11 mouse cellular contexts compared by ENCODE assay signal in the genomic region with DNA sequence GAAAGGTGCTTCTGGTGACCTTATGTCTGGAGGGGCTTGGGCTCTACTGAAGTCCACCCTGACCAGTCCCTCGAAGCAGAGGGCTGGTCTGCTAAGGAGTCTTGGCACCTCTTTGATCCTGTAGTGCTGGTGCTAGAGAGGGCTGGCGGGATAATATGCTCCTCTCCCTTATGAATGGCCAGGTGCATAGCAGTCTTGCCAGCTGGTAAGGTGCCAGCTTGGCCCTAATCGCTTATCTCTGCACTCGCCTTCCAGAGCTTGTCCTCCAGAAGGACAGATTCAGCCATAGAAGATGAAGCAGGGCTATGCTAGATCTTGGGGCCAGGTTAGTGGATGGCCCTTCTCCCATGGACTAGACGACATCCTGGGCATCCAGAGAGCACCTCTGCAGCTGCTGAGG.
DNase-seq lines count a peak whose midpoint lies in the region; ATAC-seq and TF ChIP-seq lines count a peak whose summit lies in the region.
"Had no signal": no experiment of that assay in that cellular context is flagged by ENCODE, and none has a peak within 500 bp of the region (broad histone marks: within the 10 kb centered on the region; RNA-seq: fewer than 3 reads in every experiment).

No protein-coding gene starts in this region.

- no peak overlapping the region for H3K4me2 ChIP-seq in hindbrain, embryonic 13.5 days
- H3K4me2 ChIP-seq in midbrain, postnatal 0 days (ENCODE audit: low read depth, low read length, poor library complexity, severe bottlenecking) = no peak overlapping the region
- H3K4me2 ChIP-seq: liver, embryonic 13.5 days had no signal

- 62% methylated on average over 5 of the region's 5 CpGs for WGBS in hindbrain, embryonic 13.5 days
- WGBS in midbrain, postnatal 0 days = 60% methylated on average over 5 of the region's 5 CpGs

- no peak for ATAC-seq in hindbrain, embryonic 13.5 days (ENCODE audit: low FRiP score)
- ATAC-seq in midbrain, postnatal 0 days (ENCODE audit: low FRiP score) = no peak
- ATAC-seq in erythroblast, adult 5-6 weeks (replicated peaks; ENCODE audit: low FRiP score, poor library complexity, severe bottlenecking) = no peak

- intact Hi-C loops in left cerebral cortex, adult 2 months (cut with DNase I) = no loop called here

- peak overlapping the region; percentile 58; the same call in 1 of the 2 replicates for H3K9ac ChIP-seq in hindbrain, embryonic 13.5 days
- no peak overlapping the region; the same call in 1 of the 2 replicates for H3K9ac ChIP-seq in midbrain, postnatal 0 days (replicated peaks; ENCODE audit: low read length, poor library complexity, severe bottlenecking)
- H3K9ac ChIP-seq: liver, embryonic 13.5 days had no signal

- H3K4me3 ChIP-seq in hindbrain, embryonic 13.5 days = no peak overlapping the region
- H3K4me3 ChIP-seq in midbrain, postnatal 0 days (ENCODE audit: low read depth, low read length) = no peak overlapping the region
- no peak overlapping the region for H3K4me3 ChIP-seq in left cerebral cortex, adult 2 months
- H3K4me3 ChIP-seq: liver, embryonic 13.5 days; megakaryocyte, embryonic 14.5 days had no signal

- no peaks in the 10 kb centered on the region for H3K36me3 ChIP-seq in hindbrain, embryonic 13.5 days
- H3K36me3 ChIP-seq in midbrain, postnatal 0 days (ENCODE audit: insufficient read depth, low read length) = no peaks in the 10 kb centered on the region
- H3K36me3 ChIP-seq: liver, embryonic 13.5 days had no signal

- peak; percentile 30 for DNase-seq in ovary, postnatal 36 days (ENCODE audit: low spot score)
- DNase-seq in ovary, postnatal 10 days (ENCODE audit: low spot score) = no peak
- peak; percentile 75 to 87 for DNase-seq in cerebellum, postnatal 25 days
- DNase-seq in midbrain, postnatal 0 days (ENCODE audit: low spot score) = peak; percentile 69
- no peak for DNase-seq in left cerebral cortex, adult 2 months (ENCODE audit: extremely low spot score in 1 of 2, low spot score in 2 of 2)
- no peak for DNase-seq in gastrocnemius, postnatal 4 days (ENCODE audit: low spot score in 2 of 2)
- DNase-seq: gastrocnemius, postnatal 10 days; liver, embryonic 13.5 days had no signal

- H3K27me3 ChIP-seq in hindbrain, embryonic 13.5 days = peaks cover 53% of the 10 kb centered on the region
- H3K27me3 ChIP-seq in midbrain, postnatal 0 days (ENCODE audit: insufficient read depth, low read length) = no peaks in the 10 kb centered on the region; the same call in 1 of the 2 replicates

- H3K9me3 ChIP-seq in hindbrain, embryonic 13.5 days = no peaks in the 10 kb centered on the region
- no peaks in the 10 kb centered on the region for H3K9me3 ChIP-seq in midbrain, postnatal 0 days (ENCODE audit: low read length)
- H3K9me3 ChIP-seq: liver, embryonic 13.5 days; megakaryocyte, embryonic 14.5 days had no signal

- peaks cover 98% of the 10 kb centered on the region for H3K4me1 ChIP-seq in hindbrain, embryonic 13.5 days (replicated peaks)
- peaks cover 71% of the 10 kb centered on the region for H3K4me1 ChIP-seq in midbrain, postnatal 0 days (ENCODE audit: insufficient read depth, low read length)

- H3K27ac ChIP-seq in hindbrain, embryonic 13.5 days = peak overlapping the region; percentile 87
- H3K27ac ChIP-seq in midbrain, postnatal 0 days (ENCODE audit: low read depth, low read length) = peak overlapping the region; percentile 78; the same call in 1 of the 2 replicates
- no peak overlapping the region for H3K27ac ChIP-seq in left cerebral cortex, adult 2 months
- H3K27ac ChIP-seq: liver, embryonic 13.5 days had no signal

- no peak for TF ChIP-seq CTCF in midbrain, postnatal 0 days (IDR thresholded peaks at IDR 0.05)
- TF ChIP-seq CTCF in left cerebral cortex, adult 2 months (IDR thresholded peaks at IDR 0.05) = no peak

Comparison
In these comparisons a context has a peak if more than half of its experiments do, and no peak if none do; other contexts are left out.
1. DNase-seq: peak in ovary, postnatal 36 days (single experiment), cerebellum, postnatal 25 days (2 of 2) and midbrain, postnatal 0 days (single experiment); none in ovary, postnatal 10 days (single experiment), left cerebral cortex, adult 2 months (0 of 2) and gastrocnemius, postnatal 4 days (0 of 2).